Mouse (Mus musculus): ENCODE data around the gene Hcn1. TPM values are rescaled to one million over a fixed set of nuclear protein-coding genes. Genes with fewer than 3 reads are reported as not detected.

The Hcn1 gene
- polyA plus RNA-seq, 1 experiment: not detected

- no peak overlapping the region for H3K4me3 ChIP-seq (ENCODE audit: insufficient read depth, low read depth, low read length)
- H3K27ac ChIP-seq (ENCODE audit: insufficient read depth, low read depth, low read length): no peak overlapping the region
- 57% methylated on average over 4 of the region's 4 CpGs for WGBS
- TF ChIP-seq POLR2A (IDR thresholded peaks at IDR 0.05; ENCODE audit: insufficient read depth, low read depth, low read length) (no peak), CTCF (IDR thresholded peaks at IDR 0.05; ENCODE audit: insufficient read depth, low read depth, low read length) (no peak)
- H3K4me1 ChIP-seq (ENCODE audit: control insufficient read depth, insufficient read depth, low read length): no peaks in the 10 kb centered on the region
Measured at GRCm38 (mm10) chr13:117722090-117722489, 120.0 kb downstream of the Hcn1 start.

- no peak for TF ChIP-seq POLR2A (IDR thresholded peaks at IDR 0.05; ENCODE audit: insufficient read depth, low read depth, low read length)
- no peak for TF ChIP-seq CTCF (IDR thresholded peaks at IDR 0.05; ENCODE audit: insufficient read depth, low read depth, low read length)
- WGBS: 68% methylated on average over 3 of the region's 3 CpGs
- no peaks in the 10 kb centered on the region for H3K4me1 ChIP-seq (ENCODE audit: control insufficient read depth, insufficient read depth, low read length)
- no peak overlapping the region for H3K4me3 ChIP-seq (ENCODE audit: insufficient read depth, low read depth, low read length)
- H3K27ac ChIP-seq (ENCODE audit: insufficient read depth, low read depth, low read length): no peak overlapping the region
Measured at GRCm38 (mm10) chr13:117724083-117724482, 122.0 kb downstream of the Hcn1 start.

GRCm38 (mm10) chr13:117728393-117728792 lies 126.3 kb downstream of the Hcn1 start:
- Histone ChIP-seq H3K4me3 (ENCODE audit: insufficient read depth, low read depth, low read length) (no peak overlapping the region), H3K27ac (ENCODE audit: insufficient read depth, low read depth, low read length) (no peak overlapping the region), H3K4me1 (ENCODE audit: control insufficient read depth, insufficient read depth, low read length) (no peaks in the 10 kb centered on the region)
- TF ChIP-seq CTCF (IDR thresholded peaks at IDR 0.05; ENCODE audit: insufficient read depth, low read depth, low read length) (no peak), POLR2A (IDR thresholded peaks at IDR 0.05; ENCODE audit: insufficient read depth, low read depth, low read length) (no peak)
- WGBS: 79% methylated on average over 2 of the region's 2 CpGs

- Histone ChIP-seq H3K4me1 (ENCODE audit: control insufficient read depth, insufficient read depth, low read length) (no peaks in the 10 kb centered on the region), H3K27ac (ENCODE audit: insufficient read depth, low read depth, low read length) (no peak overlapping the region), H3K4me3 (ENCODE audit: insufficient read depth, low read depth, low read length) (no peak overlapping the region)
- TF ChIP-seq POLR2A (IDR thresholded peaks at IDR 0.05; ENCODE audit: insufficient read depth, low read depth, low read length) (no peak), CTCF (IDR thresholded peaks at IDR 0.05; ENCODE audit: insufficient read depth, low read depth, low read length) (no peak)
Measured at GRCm38 (mm10) chr13:117732738-117733137, 130.6 kb downstream of the Hcn1 start.

GRCm38 (mm10) chr13:117744451-117744850 lies 142.3 kb downstream of the Hcn1 start:
- H3K4me3 ChIP-seq (ENCODE audit: insufficient read depth, low read depth, low read length): no peak overlapping the region

GRCm38 (mm10) chr13:117745173-117745572 lies 143.1 kb downstream of the Hcn1 start:
- TF ChIP-seq POLR2A (IDR thresholded peaks at IDR 0.05; ENCODE audit: insufficient read depth, low read depth, low read length): no peak
- no peak for TF ChIP-seq CTCF (IDR thresholded peaks at IDR 0.05; ENCODE audit: insufficient read depth, low read depth, low read length)
- H3K4me3 ChIP-seq (ENCODE audit: insufficient read depth, low read depth, low read length): no peak overlapping the region
- H3K27ac ChIP-seq (ENCODE audit: insufficient read depth, low read depth, low read length): no peak overlapping the region
- 82% methylated on average over 3 of the region's 3 CpGs for WGBS
- no peaks in the 10 kb centered on the region for H3K4me1 ChIP-seq (ENCODE audit: control insufficient read depth, insufficient read depth, low read length)

More at GRCm38 (mm10) chr13:117744451-117744850, 142.3 kb downstream of the Hcn1 start:
- Histone ChIP-seq H3K27ac (ENCODE audit: insufficient read depth, low read depth, low read length) (no peak overlapping the region), H3K4me1 (ENCODE audit: control insufficient read depth, insufficient read depth, low read length) (no peaks in the 10 kb centered on the region)
- no peak for TF ChIP-seq CTCF (IDR thresholded peaks at IDR 0.05; ENCODE audit: insufficient read depth, low read depth, low read length)
- TF ChIP-seq POLR2A (IDR thresholded peaks at IDR 0.05; ENCODE audit: insufficient read depth, low read depth, low read length): no peak
- 93% methylated on average over 3 of the region's 3 CpGs for WGBS

- Histone ChIP-seq H3K4me1 (ENCODE audit: control insufficient read depth, insufficient read depth, low read length) (no peaks in the 10 kb centered on the region), H3K27ac (ENCODE audit: insufficient read depth, low read depth, low read length) (no peak overlapping the region), H3K4me3 (ENCODE audit: insufficient read depth, low read depth, low read length) (no peak overlapping the region)
- TF ChIP-seq POLR2A (IDR thresholded peaks at IDR 0.05; ENCODE audit: insufficient read depth, low read depth, low read length) (no peak), CTCF (IDR thresholded peaks at IDR 0.05; ENCODE audit: insufficient read depth, low read depth, low read length) (no peak)
- WGBS: 38% methylated on average over 6 of the region's 6 CpGs
Measured at GRCm38 (mm10) chr13:117765487-117765886, 163.4 kb downstream of the Hcn1 start.

GRCm38 (mm10) chr13:117785376-117785775 lies 183.3 kb downstream of the Hcn1 start:
- Histone ChIP-seq H3K4me3 (ENCODE audit: insufficient read depth, low read depth, low read length) (no peak overlapping the region), H3K4me1 (ENCODE audit: control insufficient read depth, insufficient read depth, low read length) (no peaks in the 10 kb centered on the region), H3K27ac (ENCODE audit: insufficient read depth, low read depth, low read length) (no peak overlapping the region)
- 97% methylated on average over 2 of the region's 2 CpGs for WGBS
- no peak for TF ChIP-seq POLR2A (IDR thresholded peaks at IDR 0.05; ENCODE audit: insufficient read depth, low read depth, low read length)
- TF ChIP-seq CTCF (IDR thresholded peaks at IDR 0.05; ENCODE audit: insufficient read depth, low read depth, low read length): no peak

GRCm38 (mm10) chr13:117792861-117793260 lies 190.7 kb downstream of the Hcn1 start:
- 55% methylated on average over 1 of the region's 1 CpGs for WGBS
- H3K4me1 ChIP-seq (ENCODE audit: control insufficient read depth, insufficient read depth, low read length): no peaks in the 10 kb centered on the region
- H3K4me3 ChIP-seq (ENCODE audit: insufficient read depth, low read depth, low read length): no peak overlapping the region
- TF ChIP-seq POLR2A (IDR thresholded peaks at IDR 0.05; ENCODE audit: insufficient read depth, low read depth, low read length) (no peak), CTCF (IDR thresholded peaks at IDR 0.05; ENCODE audit: insufficient read depth, low read depth, low read length) (no peak)
- H3K27ac ChIP-seq (ENCODE audit: insufficient read depth, low read depth, low read length): no peak overlapping the region

GRCm38 (mm10) chr13:117801061-117801460 lies 198.9 kb downstream of the Hcn1 start:
- Histone ChIP-seq H3K27ac (ENCODE audit: insufficient read depth, low read depth, low read length) (no peak overlapping the region), H3K4me3 (ENCODE audit: insufficient read depth, low read depth, low read length) (no peak overlapping the region), H3K4me1 (ENCODE audit: control insufficient read depth, insufficient read depth, low read length) (no peaks in the 10 kb centered on the region)
- TF ChIP-seq CTCF (IDR thresholded peaks at IDR 0.05; ENCODE audit: insufficient read depth, low read depth, low read length) (no peak), POLR2A (IDR thresholded peaks at IDR 0.05; ENCODE audit: insufficient read depth, low read depth, low read length) (no peak)
